Mouse (Mus musculus) left cerebral cortex, postnatal 4 days (tissue): ENCODE data around the gene Phc1. TPM values are rescaled to one million over a fixed set of nuclear protein-coding genes. Genes with fewer than 3 reads are reported as not detected.

Source experiments
- total RNA-seq, 2 experiments: library from RNA; stranded (reverse); gene quantifications; 2 replicates each; pipeline ENCODE4 v1.2.3; 2021

The Phc1 gene
- total RNA-seq, 2 experiments from 2014 or later = 107 to 111 TPM

Other genes with a start within 250 kb of the Phc1 start
- under 1 TPM in 1 of 2 experiments, not detected in 1; 0.66 TPM for gene Klrg1, start 57.7 kb downstream of the Phc1 start, total RNA-seq
- gene M6pr, start 31.8 kb downstream of the Phc1 start, total RNA-seq = 10 to 100 TPM; 35.2 to 38.2 TPM
- 100 to 1,000 TPM; 392 to 432 TPM for gene Rimklb, start 158.2 kb upstream of the Phc1 start, total RNA-seq
- gene Mfap5, start 165.3 kb upstream of the Phc1 start, total RNA-seq = 1 to 10 TPM; 1.5 to 2.1 TPM
- under 1 TPM; 0.18 to 0.58 TPM for gene Aicda, start 213.2 kb upstream of the Phc1 start, total RNA-seq